Mouse (Mus musculus) brain, embryonic 14.5 days (tissue): ENCODE results near the gene Aplp1. TPM values are rescaled to one million over a fixed set of nuclear protein-coding genes. Genes with fewer than 3 reads are reported as not detected.

Experiments
- DNase-seq: peaks from one replicate; pipeline ENCODE4 v3.0.0-alpha.2; 2011; ENCODE audit warnings: low read depth
- CTCF ChIP-seq: fragments of 200-500 bp; IDR thresholded peaks from 2 replicates; pipeline ENCODE4 v1.5.1; 2012; ENCODE audit warnings: inconsistent platforms, mild to moderate bottlenecking, moderate library complexity, borderline replicate concordance; ENCODE audit not compliant: insufficient read depth, insufficient read length; ENCODE audit errors: extremely low read depth
- POLR2A ChIP-seq: fragments of 200-500 bp; IDR thresholded peaks from 2 replicates; pipeline ENCODE4 v1.6.1; 2012; ENCODE audit warnings: mild to moderate bottlenecking, inconsistent platforms, borderline replicate concordance; ENCODE audit not compliant: poor library complexity, insufficient read depth, insufficient read length, severe bottlenecking; ENCODE audit errors: extremely low read depth
- polyA plus RNA-seq: library from polyadenylated mRNA; depleted of rRNA; stranded (reverse); fragments of >200 nt; gene quantifications from 2 replicates; pipeline ENCODE4 v1.2.3, GENCODE M21; 2012

The Aplp1 gene
- polyA plus RNA-seq, 1 experiment, result 616 TPM

- DNase-seq, result no peak
- TF ChIP-seq POLR2A, result no peak
- TF ChIP-seq CTCF, result no peak
Observed at GRCm38 (mm10) chr7:30436879-30437278, 8.5 kb downstream of the Aplp1 start.

GRCm38 (mm10) chr7:30435156-30435555 is 10.2 kb downstream of the Aplp1 start:
- DNase-seq, result no peak
- TF ChIP-seq POLR2A (no peak), CTCF (no peak)

GRCm38 (mm10) chr7:30434701-30435100 is 10.6 kb downstream of the Aplp1 start:
- no peak for TF ChIP-seq CTCF
- no peak for TF ChIP-seq POLR2A
- no peak for DNase-seq

- DNase-seq, result no peak
- TF ChIP-seq POLR2A (no peak), CTCF (no peak)
Observed at GRCm38 (mm10) chr7:30434238-30434637, 11.1 kb downstream of the Aplp1 start.

- peak; percentile 90 for DNase-seq
- TF ChIP-seq POLR2A, result no peak
- peak; percentile 71; the same call in 1 of the 2 replicates for TF ChIP-seq CTCF
Observed at GRCm38 (mm10) chr7:30431793-30432192, 13.5 kb downstream of the Aplp1 start.

DNA sequence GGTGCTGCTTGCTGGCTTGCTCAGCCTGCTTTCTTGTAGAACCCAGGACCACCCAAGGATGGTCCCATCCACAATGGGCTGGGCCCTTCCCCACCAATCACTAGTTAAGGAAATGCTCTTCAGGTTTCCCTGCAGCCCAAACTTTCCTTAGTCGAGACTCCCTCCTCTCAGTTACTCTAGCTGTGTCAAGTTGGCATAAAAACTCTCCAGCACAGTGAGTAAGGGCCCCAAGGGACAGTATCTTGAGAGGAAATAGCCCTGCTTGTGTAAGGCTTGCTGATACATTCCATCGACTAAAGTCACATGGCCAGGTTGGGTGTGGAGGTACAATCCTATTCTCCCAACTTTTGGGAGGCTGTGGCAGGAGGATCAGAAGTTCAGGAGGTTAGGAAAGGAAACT is 15.1 kb downstream of the Aplp1 start:
- TF ChIP-seq POLR2A, result no peak
- TF ChIP-seq CTCF, result no peak
- DNase-seq, result no peak

GRCm38 (mm10) chr7:30429327-30429726 is 16.0 kb downstream of the Aplp1 start:
- TF ChIP-seq POLR2A (no peak), CTCF (no peak)

GRCm38 (mm10) chr7:30423071-30423641 is 22.2 kb downstream of the Aplp1 start:
- DNase-seq, result peak; percentile 28
- no peak for TF ChIP-seq CTCF
- TF ChIP-seq POLR2A, result no peak

More at GRCm38 (mm10) chr7:30429327-30429726, 16.0 kb downstream of the Aplp1 start:
- no peak for DNase-seq

- TF ChIP-seq CTCF (no peak), POLR2A (no peak)
- no peak for DNase-seq
Observed at GRCm38 (mm10) chr7:30422560-30422959, 22.8 kb downstream of the Aplp1 start.

- TF ChIP-seq POLR2A (0 out of 2 replicates have a peak, but pooled peaks have one; percentile 44), CTCF (no peak)
- DNase-seq, result peak; percentile 97
Observed at GRCm38 (mm10) chr7:30421890-30422435, 23.4 kb downstream of the Aplp1 start.

GRCm38 (mm10) chr7:30421175-30421889 is 24.0 kb downstream of the Aplp1 start, which contains the start of gene Nfkbid:
TSS of gene Nfkbid (plus strand) at chr7:30421732.
- TF ChIP-seq POLR2A (no peak), CTCF (no peak)
- peak; percentile 33 for DNase-seq
